Mouse (Mus musculus) retina, postnatal 7 days (tissue): ENCODE measurements at regions not wholly inside any gene's neighbourhood (a gene's known extent, or its start where the extent isn't known, plus 50 kb on each side); places are given as distances from the start of the nearest gene placed in this dataset.

Source experiments
- DNase-seq: peaks from one replicate; pipeline ENCODE4 v3.0.0-alpha.2; 2012; ENCODE audit warnings: low read depth, low spot score

DNA sequence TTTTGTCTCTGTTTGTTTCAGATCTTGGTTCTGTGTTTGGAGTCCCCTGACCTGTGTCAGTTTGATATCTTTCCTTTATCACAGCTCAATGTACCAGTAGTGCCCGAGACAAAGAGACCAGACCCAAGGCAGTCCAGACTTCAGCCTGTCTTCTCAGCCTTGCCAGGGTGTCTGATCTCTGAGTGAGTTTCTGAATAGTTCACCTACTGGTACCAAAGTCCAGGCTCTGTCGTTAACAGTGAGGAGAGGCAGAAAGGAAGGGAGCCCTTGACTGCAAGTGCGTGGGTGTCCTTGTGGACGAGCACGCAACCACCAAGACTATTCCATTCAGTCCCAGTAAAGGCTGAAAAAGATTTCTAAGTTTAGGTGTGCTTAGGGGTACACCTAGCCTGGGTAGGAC is 50.8 kb upstream of the Haao start:
- DNase-seq: no peak
